Mouse (Mus musculus): ENCODE measurements at regions not wholly inside any gene's neighbourhood (a gene's known extent, or its start where the extent isn't known, plus 50 kb on each side); places are given as distances from the start of the nearest gene placed in this dataset.

DNA sequence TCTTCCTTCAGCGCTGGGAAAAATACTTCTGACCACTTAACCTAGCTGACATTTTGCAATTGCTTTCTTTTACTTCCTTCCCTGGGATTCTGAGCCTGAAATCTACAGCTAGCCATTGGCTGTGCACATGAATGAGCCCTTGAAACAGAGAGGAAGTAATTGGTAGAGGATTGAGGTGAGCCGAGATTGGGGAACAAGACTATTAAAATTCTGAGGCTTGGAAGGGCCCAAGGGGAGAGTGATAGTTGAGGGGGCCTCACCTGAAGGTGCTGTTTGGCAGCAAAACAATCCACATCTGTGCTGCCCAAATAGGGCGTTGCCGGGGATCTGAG is 196.7 kb downstream of the Fzd1 start:
- TF ChIP-seq POLR2A (IDR thresholded peaks at IDR 0.05; ENCODE audit: low read depth, low read length) (no peak), CTCF (conservative IDR thresholded peaks at IDR 0.05; ENCODE audit: insufficient read depth, insufficient read length, low read depth, low read length) (no peak)

Data from kidney, adult 2 months (tissue).